Mouse (Mus musculus) natural killer cell, adult 2 months (primary cell): ENCODE data around the gene Tjp2.
"Not testable (repeated sequence)": the region's sequence is repeated elsewhere in the genome, so short reads cannot be mapped to it uniquely, and the experiment has no call there.

Experiments used
- DNase-seq, 2 experiments: peaks; one replicate each; pipeline ENCODE4 v3.0.0; 2022; ENCODE audit warnings: low spot score in 2 of 2

The Tjp2 gene

GRCm38 (mm10) chr19:24123534-24124290 lies 101.1 kb downstream of the Tjp2 start:
- no peak for DNase-seq

GRCm38 (mm10) chr19:24123087-24123486 lies 101.7 kb downstream of the Tjp2 start:
- no peak for DNase-seq

GRCm38 (mm10) chr19:24122647-24123046 lies 102.2 kb downstream of the Tjp2 start:
- no peak for DNase-seq

GRCm38 (mm10) chr19:24120811-24121210 lies 104.0 kb downstream of the Tjp2 start:
- DNase-seq, result no peak

GRCm38 (mm10) chr19:24118775-24119174 lies 106.1 kb downstream of the Tjp2 start:
- no peak for DNase-seq

GRCm38 (mm10) chr19:24111581-24111980 lies 113.2 kb downstream of the Tjp2 start:
- DNase-seq, result no peak

GRCm38 (mm10) chr19:24107707-24108106 lies 117.1 kb downstream of the Tjp2 start:
- DNase-seq, result no peak

GRCm38 (mm10) chr19:24103802-24104201 lies 121.0 kb downstream of the Tjp2 start:
- no peak for DNase-seq

- no peak for DNase-seq
Measured at GRCm38 (mm10) chr19:24102562-24103126, 122.2 kb downstream of the Tjp2 start.

- DNase-seq, result no peak
Measured at GRCm38 (mm10) chr19:24101183-24101582, 123.6 kb downstream of the Tjp2 start.

- DNase-seq, result no peak
Measured at GRCm38 (mm10) chr19:24098691-24099090, 126.1 kb downstream of the Tjp2 start.

GRCm38 (mm10) chr19:24097666-24098455 lies 127.0 kb downstream of the Tjp2 start:
- DNase-seq, result no peak

GRCm38 (mm10) chr19:24092060-24092459 lies 132.8 kb downstream of the Tjp2 start:
- not testable (repeated sequence) for DNase-seq

GRCm38 (mm10) chr19:24090366-24090765 lies 134.5 kb downstream of the Tjp2 start:
- DNase-seq, result no peak

GRCm38 (mm10) chr19:24085306-24085705 lies 139.5 kb downstream of the Tjp2 start:
- no peak for DNase-seq

- no peak for DNase-seq
Measured at GRCm38 (mm10) chr19:24080417-24081080, 144.3 kb downstream of the Tjp2 start.

- no peak for DNase-seq
Measured at GRCm38 (mm10) chr19:24077658-24078057, 147.2 kb downstream of the Tjp2 start.

GRCm38 (mm10) chr19:24076536-24076935 lies 148.3 kb downstream of the Tjp2 start:
- no peak for DNase-seq

GRCm38 (mm10) chr19:24075927-24076326 lies 148.9 kb downstream of the Tjp2 start:
- DNase-seq, result no peak

GRCm38 (mm10) chr19:24073155-24073554 lies 151.7 kb downstream of the Tjp2 start:
- no peak for DNase-seq

- no peak for DNase-seq
Measured at GRCm38 (mm10) chr19:24064348-24064895, 160.4 kb downstream of the Tjp2 start.

GRCm38 (mm10) chr19:24063585-24063984 lies 161.2 kb downstream of the Tjp2 start:
- DNase-seq, result no peak
